Mouse (Mus musculus) lung, embryonic 15.5 days (tissue): ENCODE data around the gene Dok3. TPM values are rescaled to one million over a fixed set of nuclear protein-coding genes. Genes with fewer than 3 reads are reported as not detected.
A peak's percentile ranks its signal among the peaks of the same experiment; 100 is the strongest.

Experiments
- ATAC-seq: fragments of 200-750 bp; cut with Nextera tagmentation; 2 replicates; pipeline ENCODE4 v1.8.0; 2017; ENCODE audit warnings: moderate number of reproducible peaks, borderline replicate concordance; ENCODE audit not compliant: low FRiP score, low TSS enrichment; ENCODE audit errors: extremely low read depth
- H3K27ac ChIP-seq: fragments of 300-500 bp; sonication (generic); 2 replicates; pipeline ENCODE4 v1.5.1; 2015; ENCODE audit warnings: moderate library complexity, mild to moderate bottlenecking, inconsistent platforms
- H3K27me3 ChIP-seq: fragments of 300-500 bp; sonication (generic); 2 replicates; pipeline ENCODE4 v1.6.1; 2015; ENCODE audit warnings: inconsistent platforms
- H3K36me3 ChIP-seq: fragments of 300-500 bp; sonication (generic); 2 replicates; pipeline ENCODE4 v1.6.1; 2015; ENCODE audit warnings: inconsistent platforms
- H3K4me1 ChIP-seq: fragments of 300-500 bp; sonication (generic); 2 replicates; pipeline ENCODE4 v1.6.1; 2015; ENCODE audit warnings: inconsistent platforms
- H3K4me2 ChIP-seq: fragments of 300-500 bp; sonication (generic); 2 replicates; pipeline ENCODE4 v1.6.1; 2015; ENCODE audit warnings: inconsistent platforms, mild to moderate bottlenecking, moderate library complexity
- H3K4me3 ChIP-seq: fragments of 300-500 bp; sonication (generic); 2 replicates; pipeline ENCODE4 v1.5.1; 2015; ENCODE audit warnings: mild to moderate bottlenecking, inconsistent platforms
- H3K9ac ChIP-seq: fragments of 300-500 bp; sonication (generic); 2 replicates; pipeline ENCODE4 v1.6.1; 2015; ENCODE audit warnings: inconsistent platforms
- H3K9me3 ChIP-seq: fragments of 300-500 bp; sonication (generic); 2 replicates; pipeline ENCODE4 v1.6.1; 2016; ENCODE audit warnings: inconsistent platforms
- WGBS: fragments of 180-500 bp; shearing (Covaris S2); methylation state at CpG from one replicate; pipeline ENCODE4 v1.1.7; 2015; 5-methylcytosine and 5-hydroxymethylcytosine counted together
- polyA plus RNA-seq: library from polyadenylated mRNA; unstranded; fragments of >200 nt; fragmentation: Nextera tagmentation; extraction: Ambion mirVana; gene quantifications from 2 replicates; pipeline ENCODE4 v1.2.1, GENCODE M21; 2015

The Dok3 gene
- polyA plus RNA-seq, 1 experiment from 2014 or later, result 3.1 TPM

DNA sequence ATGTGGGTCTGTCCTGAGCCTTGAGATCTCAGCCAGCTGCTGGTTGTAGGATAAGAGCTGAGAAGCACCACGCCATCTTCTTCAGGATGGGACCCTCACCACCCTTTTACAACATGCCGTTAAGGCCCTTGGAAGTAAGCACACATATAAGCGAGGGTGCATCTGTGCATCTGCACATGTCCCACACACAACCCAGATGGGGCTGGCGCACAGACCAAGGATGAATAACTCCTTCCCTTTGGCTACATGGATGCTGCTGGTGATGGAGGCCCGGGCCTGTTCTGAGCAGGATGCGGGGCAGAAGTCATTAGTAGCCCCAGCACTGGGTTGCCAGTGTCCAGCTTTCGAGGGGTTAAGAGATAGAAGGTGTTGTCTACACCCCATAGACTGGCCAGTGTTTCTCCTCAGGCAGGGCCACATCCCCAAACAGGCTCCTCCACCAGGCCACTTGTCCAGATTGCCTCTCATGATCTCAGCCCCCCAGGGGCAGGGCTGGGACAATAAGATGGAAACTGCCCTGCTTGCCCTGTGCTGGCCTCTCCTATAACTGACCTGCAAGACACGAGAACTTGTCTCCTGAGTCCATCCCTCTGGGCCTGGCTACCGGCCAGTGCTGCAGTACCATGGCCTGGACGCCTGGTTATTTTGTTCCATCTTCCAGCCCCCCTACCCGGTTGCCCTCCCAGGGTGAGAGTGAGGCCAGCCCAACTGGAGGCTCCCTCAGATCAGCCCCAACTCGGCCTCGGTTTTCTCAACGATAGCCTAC is 42.9 kb downstream of the Dok3 start:
- Histone ChIP-seq H3K27ac (no peak overlapping the region), H3K9ac (peak overlapping the region; percentile 95), H3K36me3 (peaks cover 10% of the 10 kb centered on the region), H3K27me3 (no peaks in the 10 kb centered on the region), H3K4me1 (peaks cover 50% of the 10 kb centered on the region), H3K9me3 (no peaks in the 10 kb centered on the region), H3K4me3 (peak overlapping the region; percentile 97), H3K4me2 (peak overlapping the region; percentile 93)
- WGBS, result 35% methylated on average over 14 of the region's 14 CpGs
- ATAC-seq, result no peak

DNA sequence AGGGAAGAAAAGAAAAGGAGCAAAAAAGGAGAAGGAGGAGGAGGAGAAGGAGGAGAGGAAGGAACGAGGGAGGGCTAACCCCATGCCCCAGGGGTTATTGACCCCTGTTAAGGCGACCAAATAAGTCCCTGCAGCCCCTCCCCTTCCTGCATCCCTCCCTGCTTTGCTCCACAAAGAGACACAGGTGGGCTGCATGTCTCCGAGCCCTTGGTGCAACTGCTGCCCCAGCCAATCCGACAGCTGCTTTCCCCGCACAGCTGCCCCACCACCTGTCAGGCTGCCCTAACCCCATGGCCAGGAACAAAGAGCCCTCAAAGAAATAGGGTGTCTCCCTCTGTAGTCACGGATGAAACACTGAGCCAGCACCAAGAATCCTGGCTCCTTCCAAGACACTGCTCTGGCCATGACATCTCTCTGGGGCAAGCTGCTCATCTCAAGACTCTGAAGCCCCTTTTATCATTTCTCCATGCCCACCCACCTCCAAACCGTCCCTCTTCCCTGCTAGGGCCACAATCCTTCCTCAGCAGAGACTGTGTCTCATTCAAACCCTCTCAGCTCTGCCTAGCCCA is 44.5 kb downstream of the Dok3 start:
- Histone ChIP-seq H3K27ac (no peak overlapping the region), H3K9ac (no peak overlapping the region), H3K27me3 (no peaks in the 10 kb centered on the region), H3K4me1 (peaks cover 50% of the 10 kb centered on the region), H3K9me3 (no peaks in the 10 kb centered on the region), H3K4me2 (no peak overlapping the region), H3K4me3 (no peak overlapping the region), H3K36me3 (peaks cover 23% of the 10 kb centered on the region)
- whole genome bisulfite sequencing, result 48% methylated on average over 7 of the region's 7 CpGs
- no peak for ATAC-seq

DNA sequence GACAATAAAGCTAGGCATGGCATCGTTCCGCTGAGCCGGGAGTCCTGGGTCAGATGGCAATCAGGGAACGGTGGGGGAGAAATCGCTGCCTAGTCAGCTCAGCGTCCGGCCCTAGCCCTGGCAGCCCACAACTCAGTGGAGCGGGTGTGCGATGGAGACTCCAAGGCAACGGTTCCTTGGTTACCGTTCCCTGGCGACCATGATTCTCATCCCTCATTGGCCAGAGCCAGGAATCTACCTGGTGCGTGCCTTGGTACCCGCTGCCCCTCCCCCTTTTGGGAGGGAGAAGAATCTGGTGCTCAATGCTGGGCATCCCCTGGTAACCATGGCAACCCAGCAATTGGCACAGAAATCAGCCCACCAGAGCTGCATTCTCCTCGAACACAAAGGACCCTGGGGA is 45.5 kb downstream of the Dok3 start:
- no peaks in the 10 kb centered on the region for H3K9me3 ChIP-seq
- no peak overlapping the region for H3K4me3 ChIP-seq
- WGBS, result 52% methylated on average over 15 of the region's 15 CpGs
- peaks cover 50% of the 10 kb centered on the region for H3K4me1 ChIP-seq
- no peak for ATAC-seq
- H3K9ac ChIP-seq, result no peak overlapping the region
- H3K27ac ChIP-seq, result peak overlapping the region; percentile 7; the same call in 1 of the 2 replicates
- H3K27me3 ChIP-seq, result no peaks in the 10 kb centered on the region
- peak overlapping the region; percentile 9; the same call in 1 of the 2 replicates for H3K4me2 ChIP-seq
- H3K36me3 ChIP-seq, result peaks cover 29% of the 10 kb centered on the region

- H3K36me3 ChIP-seq, result peaks cover 30% of the 10 kb centered on the region
- no peaks in the 10 kb centered on the region for H3K27me3 ChIP-seq
- no peaks in the 10 kb centered on the region for H3K9me3 ChIP-seq
- H3K4me3 ChIP-seq, result no peak overlapping the region
- no peak for ATAC-seq
- H3K4me2 ChIP-seq, result peak overlapping the region; percentile 9; the same call in 1 of the 2 replicates
- 26% methylated on average over 9 of the region's 9 CpGs for WGBS
- peak overlapping the region; percentile 7; the same call in 1 of the 2 replicates for H3K27ac ChIP-seq
- peaks cover 50% of the 10 kb centered on the region for H3K4me1 ChIP-seq
- H3K9ac ChIP-seq, result no peak overlapping the region
Measured at GRCm38 (mm10) chr13:55483071-55483470, 46.0 kb downstream of the Dok3 start.

DNA sequence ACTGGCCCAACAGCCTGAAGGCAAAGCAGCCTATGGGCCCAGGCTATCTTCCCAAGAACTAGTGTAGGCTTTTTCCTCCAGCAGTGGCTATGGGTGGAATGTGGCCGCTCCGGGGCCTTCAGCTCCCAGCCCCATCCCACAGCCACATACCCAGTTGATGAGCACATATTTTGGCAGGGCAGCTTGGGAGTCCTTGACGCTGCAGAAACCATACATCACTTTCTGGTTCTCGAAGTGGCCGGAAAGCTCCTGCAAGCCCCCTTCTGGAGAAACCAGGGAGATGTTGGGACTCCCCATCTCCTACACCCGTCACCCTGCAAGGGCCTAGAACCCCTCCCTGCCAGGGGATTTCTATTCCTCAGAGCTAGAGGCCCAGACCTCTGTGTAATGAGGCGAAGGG is 46.6 kb downstream of the Dok3 start:
- H3K9ac ChIP-seq, result no peak overlapping the region
- ATAC-seq, result no peak
- no peak overlapping the region for H3K27ac ChIP-seq
- H3K4me1 ChIP-seq, result peaks cover 50% of the 10 kb centered on the region
- WGBS, result 53% methylated on average over 7 of the region's 7 CpGs
- peaks cover 34% of the 10 kb centered on the region for H3K36me3 ChIP-seq
- H3K9me3 ChIP-seq, result no peaks in the 10 kb centered on the region
- no peak overlapping the region for H3K4me3 ChIP-seq
- no peaks in the 10 kb centered on the region for H3K27me3 ChIP-seq
- H3K4me2 ChIP-seq, result no peak overlapping the region

DNA sequence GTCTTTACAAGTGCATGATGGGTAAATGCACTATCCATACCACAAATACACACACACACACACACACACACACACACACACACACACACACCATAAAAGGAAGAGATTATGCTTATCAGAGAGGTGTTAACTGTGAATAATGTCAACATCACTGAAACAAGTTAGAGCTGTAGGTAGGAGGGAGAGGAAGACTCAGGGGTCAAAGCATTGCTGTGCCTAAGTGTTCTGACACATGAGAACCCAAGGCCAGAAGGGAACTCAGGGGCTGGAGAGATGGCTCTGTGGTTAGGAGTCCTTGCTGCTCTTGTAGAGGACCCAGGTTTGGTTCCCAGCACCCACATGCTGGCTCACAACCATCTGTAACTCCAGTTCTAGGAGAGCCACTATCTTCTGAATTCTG is 49.2 kb downstream of the Dok3 start:
- H3K27me3 ChIP-seq, result no peaks in the 10 kb centered on the region
- no peaks in the 10 kb centered on the region for H3K9me3 ChIP-seq
- H3K36me3 ChIP-seq, result peaks cover 59% of the 10 kb centered on the region
- H3K4me3 ChIP-seq, result no peak overlapping the region
- ATAC-seq, result no peak
- H3K9ac ChIP-seq, result no peak overlapping the region
- no peak overlapping the region for H3K27ac ChIP-seq
- H3K4me1 ChIP-seq, result peaks cover 27% of the 10 kb centered on the region
- no peak overlapping the region for H3K4me2 ChIP-seq

DNA sequence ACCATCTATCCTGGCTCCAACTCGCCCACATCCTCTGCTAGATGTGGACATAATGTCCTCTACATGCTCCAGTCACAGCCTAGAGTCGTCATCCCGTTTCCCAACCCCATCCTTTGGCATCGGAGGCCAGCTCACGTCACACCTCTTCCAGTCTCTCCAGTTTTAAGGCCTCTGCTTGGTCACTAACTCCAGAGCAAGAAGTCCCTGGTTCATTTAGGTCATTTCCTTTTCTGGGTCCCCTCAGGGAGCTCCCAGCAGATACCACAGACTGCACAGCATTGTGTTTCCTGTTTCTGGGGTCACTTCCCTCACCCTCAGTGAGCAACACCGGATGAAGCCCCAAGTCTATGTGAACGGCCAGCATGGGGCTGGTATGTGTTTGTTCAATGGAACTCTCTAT is 50.1 kb downstream of the Dok3 start:
- H3K4me1 ChIP-seq, result peaks cover 18% of the 10 kb centered on the region
- no peaks in the 10 kb centered on the region for H3K9me3 ChIP-seq
- H3K4me3 ChIP-seq, result no peak overlapping the region
- peaks cover 60% of the 10 kb centered on the region for H3K36me3 ChIP-seq
- 60% methylated on average over 7 of the region's 7 CpGs for WGBS
- H3K9ac ChIP-seq, result no peak overlapping the region
- no peak overlapping the region for H3K27ac ChIP-seq
- no peaks in the 10 kb centered on the region for H3K27me3 ChIP-seq
- ATAC-seq, result no peak
- no peak overlapping the region for H3K4me2 ChIP-seq

- no peak for ATAC-seq
- Histone ChIP-seq H3K27ac (no peak overlapping the region), H3K4me3 (no peak overlapping the region), H3K9ac (no peak overlapping the region), H3K4me1 (peaks cover 10% of the 10 kb centered on the region), H3K9me3 (no peaks in the 10 kb centered on the region), H3K4me2 (no peak overlapping the region), H3K36me3 (peaks cover 60% of the 10 kb centered on the region), H3K27me3 (no peaks in the 10 kb centered on the region)
- WGBS, result 56% methylated on average over 5 of the region's 5 CpGs
Measured at GRCm38 (mm10) chr13:55478036-55478435, 51.1 kb downstream of the Dok3 start.

GRCm38 (mm10) chr13:55477492-55477891 is 51.6 kb downstream of the Dok3 start:
- Histone ChIP-seq H3K9me3 (no peaks in the 10 kb centered on the region), H3K36me3 (peaks cover 60% of the 10 kb centered on the region), H3K27me3 (no peaks in the 10 kb centered on the region), H3K27ac (no peak overlapping the region), H3K9ac (no peak overlapping the region), H3K4me1 (peaks cover 10% of the 10 kb centered on the region), H3K4me3 (no peak overlapping the region), H3K4me2 (no peak overlapping the region)
- 65% methylated on average over 16 of the region's 16 CpGs for WGBS
- ATAC-seq, result no peak

DNA sequence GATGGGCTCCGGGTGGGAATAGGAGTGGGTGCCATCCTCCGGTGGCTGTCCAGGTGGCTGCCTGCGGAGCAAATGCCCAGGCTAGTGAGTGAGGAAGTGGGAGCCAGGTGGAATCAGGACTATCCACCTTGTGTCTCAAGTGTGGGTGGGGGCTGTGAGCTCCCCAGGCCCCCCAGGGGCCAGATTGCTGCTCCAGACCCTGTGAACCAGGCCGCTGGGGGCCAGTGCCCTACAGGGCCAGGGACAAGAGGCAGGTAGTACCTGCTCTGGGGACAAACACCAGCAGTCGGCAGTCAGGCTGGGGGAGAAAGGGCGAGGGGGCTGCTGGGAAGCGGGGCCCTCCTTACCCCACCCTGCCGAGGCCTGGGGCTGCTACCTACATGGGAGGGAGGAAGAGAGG is 52.8 kb downstream of the Dok3 start:
- no peak overlapping the region for H3K9ac ChIP-seq
- no peak for ATAC-seq
- H3K27me3 ChIP-seq, result no peaks in the 10 kb centered on the region
- no peak overlapping the region for H3K4me2 ChIP-seq
- H3K4me1 ChIP-seq, result peaks cover 19% of the 10 kb centered on the region
- H3K36me3 ChIP-seq, result peaks cover 51% of the 10 kb centered on the region
- 90% methylated on average over 8 of the region's 8 CpGs for WGBS
- H3K9me3 ChIP-seq, result no peaks in the 10 kb centered on the region
- no peak overlapping the region for H3K4me3 ChIP-seq
- no peak overlapping the region for H3K27ac ChIP-seq

- Histone ChIP-seq H3K36me3 (peaks cover 46% of the 10 kb centered on the region), H3K4me3 (no peak overlapping the region), H3K4me1 (peaks cover 24% of the 10 kb centered on the region), H3K27ac (no peak overlapping the region), H3K27me3 (no peaks in the 10 kb centered on the region), H3K4me2 (no peak overlapping the region), H3K9ac (no peak overlapping the region), H3K9me3 (no peaks in the 10 kb centered on the region)
- 89% methylated on average over 5 of the region's 5 CpGs for WGBS
- ATAC-seq, result no peak
Measured at GRCm38 (mm10) chr13:55475750-55476149, 53.3 kb downstream of the Dok3 start.

DNA sequence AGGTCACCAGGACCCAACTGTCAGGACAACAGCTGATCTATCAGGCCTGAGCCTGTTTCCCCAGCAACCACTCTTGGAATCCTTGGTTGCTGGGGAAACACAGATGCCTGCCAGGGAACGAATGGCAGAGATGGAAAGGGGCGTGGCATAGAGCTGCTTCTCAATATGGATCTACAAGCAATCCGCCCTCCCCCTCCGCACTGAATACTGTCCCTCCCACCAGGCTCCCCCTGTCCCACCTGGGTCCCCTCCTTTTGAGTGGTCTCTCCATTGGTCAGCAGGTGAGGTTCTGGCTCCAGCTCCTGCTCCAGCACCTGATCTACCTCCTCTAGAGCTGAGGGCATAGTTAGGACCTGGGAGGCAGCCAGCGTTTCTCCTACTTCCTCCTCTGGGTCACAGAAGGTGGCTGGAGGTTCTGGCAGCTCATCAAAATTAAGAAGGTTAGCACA is 54.5 kb downstream of the Dok3 start:
- Histone ChIP-seq H3K4me2 (no peak overlapping the region), H3K36me3 (peaks cover 37% of the 10 kb centered on the region), H3K9ac (no peak overlapping the region), H3K4me3 (no peak overlapping the region), H3K4me1 (peaks cover 26% of the 10 kb centered on the region), H3K9me3 (no peaks in the 10 kb centered on the region), H3K27ac (no peak overlapping the region), H3K27me3 (peaks cover 6% of the 10 kb centered on the region; the same call in 1 of the 2 replicates)
- WGBS, result 44% methylated on average over 5 of the region's 5 CpGs
- ATAC-seq, result no peak
